Mouse (Mus musculus) embryonic fibroblast, embryonic 13.5 days (primary cell): Measurements from ENCODE around the gene Fbxw4.

Experiments used
- CTCF ChIP-seq: IDR thresholded peaks from 2 replicates; pipeline ENCODE4 v1.5.1; 2011; ENCODE audit warnings: mild to moderate bottlenecking, control low read depth, low read length, moderate library complexity, borderline replicate concordance; ENCODE audit not compliant: insufficient read depth
- POLR2A ChIP-seq: IDR thresholded peaks from 2 replicates; pipeline ENCODE4 v1.6.1; 2011; ENCODE audit warnings: low read depth, mild to moderate bottlenecking, control low read depth, low read length, moderate library complexity

DNA sequence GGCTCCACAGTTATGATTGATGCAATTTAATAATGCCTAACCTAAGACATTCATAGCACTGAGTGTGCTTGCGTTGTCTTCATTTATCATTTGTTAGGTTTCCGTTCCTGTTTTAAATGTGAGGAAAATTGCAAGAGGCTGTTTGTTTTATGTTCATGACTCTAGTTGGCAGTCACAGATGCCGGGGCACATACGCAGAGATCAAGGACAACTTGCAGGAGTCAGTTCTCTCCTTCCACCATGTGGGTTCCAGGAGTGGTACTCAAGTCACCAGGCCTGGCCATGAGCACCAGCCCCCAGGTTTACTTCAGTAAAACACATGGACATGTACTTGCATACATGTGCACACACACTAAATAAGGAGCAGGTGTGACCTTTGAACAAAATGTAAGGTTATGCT, 8.9 kb upstream of the Fbxw4 start:
- TF ChIP-seq CTCF (no peak), POLR2A (no peak)
